11 mouse cellular contexts compared by ENCODE assay signal in genomic region chr8:122548891-122549439, GRCm38 (mm10). TPM values are rescaled to one million over a fixed set of nuclear protein-coding genes. Genes with fewer than 3 reads are reported as not detected.
DNase-seq lines count a peak whose midpoint lies in the region; ATAC-seq and TF ChIP-seq lines count a peak whose summit lies in the region.
"Had no signal": no experiment of that assay in that cellular context is flagged by ENCODE, and none has a peak within 500 bp of the region (broad histone marks: within the 10 kb centered on the region; RNA-seq: fewer than 3 reads in every experiment).

No protein-coding gene starts in this region.

- no peaks in the 10 kb centered on the region for H3K9me3 ChIP-seq in intestine, embryonic 15.5 days
- no peaks in the 10 kb centered on the region for H3K9me3 ChIP-seq in stomach, embryonic 16.5 days (replicated peaks; ENCODE audit: control insufficient read depth, low read length)

- no peaks in the 10 kb centered on the region for H3K27me3 ChIP-seq in spleen, adult 2 months (ENCODE audit: control insufficient read depth, insufficient read depth, low read length)
- no peaks in the 10 kb centered on the region for H3K27me3 ChIP-seq in intestine, embryonic 15.5 days (replicated peaks)
- H3K27me3 ChIP-seq in stomach, embryonic 16.5 days (ENCODE audit: control insufficient read depth, insufficient read depth, low read length): no peaks in the 10 kb centered on the region

- no peak overlapping the region; the same call in 1 of the 2 replicates for H3K9ac ChIP-seq in intestine, embryonic 15.5 days
- H3K9ac ChIP-seq in stomach, embryonic 16.5 days (ENCODE audit: low read length): peak overlapping the region; percentile 93; the same call in 1 of the 2 replicates

- no peak for ATAC-seq in intestine, embryonic 15.5 days
- ATAC-seq in stomach, embryonic 16.5 days (ENCODE audit: insufficient read depth, low FRiP score): no peak

- DNase-seq in gastrocnemius, adult 2 months: no peak
- DNase-seq in gastrocnemius, adult 18-20 months (ENCODE audit: low spot score): no peak
- no peak for DNase-seq in spleen, adult 2 months (ENCODE audit: low read depth in 1 of 2, low spot score in 2 of 2)
- DNase-seq in spleen, postnatal 10 days (ENCODE audit: low spot score in 2 of 2): no peak
- DNase-seq in layer of hippocampus, postnatal 25 days (ENCODE audit: extremely low spot score in 1 of 2, low spot score in 1 of 2): no peak
- no peak for DNase-seq in natural killer cell, adult 2 months (ENCODE audit: low spot score in 2 of 2)
- DNase-seq: cerebellum, postnatal 25 days; kidney, adult 11 months; thymus, postnatal 25 days had no signal

- peaks cover 39% of the 10 kb centered on the region; the same call in 1 of the 2 replicates for H3K4me1 ChIP-seq in spleen, adult 2 months (ENCODE audit: control insufficient read depth, insufficient read depth, insufficient read length)
- peaks cover 50% of the 10 kb centered on the region for H3K4me1 ChIP-seq in intestine, embryonic 15.5 days (replicated peaks)
- peaks cover 44% of the 10 kb centered on the region for H3K4me1 ChIP-seq in stomach, embryonic 16.5 days (ENCODE audit: control insufficient read depth, insufficient read depth, low read length)

- H3K4me2 ChIP-seq in intestine, embryonic 15.5 days (replicated peaks): peak overlapping the region; percentile 92
- H3K4me2 ChIP-seq in stomach, embryonic 16.5 days (ENCODE audit: low read depth, low read length): peak overlapping the region; percentile 88

- intact Hi-C loops in gastrocnemius, adult 2 months (cut with DNase I): no loop called here

- peak overlapping the region; percentile 95 for H3K4me3 ChIP-seq in gastrocnemius, adult 2 months
- H3K4me3 ChIP-seq in spleen, adult 2 months (ENCODE audit: extremely low read depth, insufficient read depth, insufficient read length): no peak overlapping the region
- peak overlapping the region; percentile 87; the same call in 1 of the 2 replicates for H3K4me3 ChIP-seq in intestine, embryonic 15.5 days (replicated peaks)
- H3K4me3 ChIP-seq in stomach, embryonic 16.5 days (replicated peaks; ENCODE audit: low read length): peak overlapping the region; percentile 80; the same call in 1 of the 2 replicates

- TF ChIP-seq CTCF in gastrocnemius, adult 2 months (IDR thresholded peaks at IDR 0.05): no peak
- TF ChIP-seq CTCF in spleen, adult 2 months (IDR thresholded peaks at IDR 0.05; ENCODE audit: extremely low read depth, insufficient read depth, insufficient read length, insufficient replicate concordance): no peak

- 73% methylated on average over 3 of the region's 3 CpGs for WGBS in spleen, adult 2 months
- 79% methylated on average over 3 of the region's 3 CpGs for WGBS in intestine, embryonic 15.5 days
- 75% methylated on average over 3 of the region's 3 CpGs for WGBS in stomach, embryonic 16.5 days

- H3K27ac ChIP-seq in gastrocnemius, adult 2 months: peak overlapping the region; percentile 80
- peak overlapping the region; percentile 80 for H3K27ac ChIP-seq in spleen, adult 2 months (ENCODE audit: insufficient read depth, low read length)
- peak overlapping the region; percentile 49; the same call in 1 of the 2 replicates for H3K27ac ChIP-seq in intestine, embryonic 15.5 days
- peak overlapping the region; percentile 48 for H3K27ac ChIP-seq in stomach, embryonic 16.5 days (ENCODE audit: low read length)

- H3K36me3 ChIP-seq in spleen, adult 2 months (ENCODE audit: control insufficient read depth, insufficient read depth, low read length): no peaks in the 10 kb centered on the region
- H3K36me3 ChIP-seq in intestine, embryonic 15.5 days: no peaks in the 10 kb centered on the region
- no peaks in the 10 kb centered on the region for H3K36me3 ChIP-seq in stomach, embryonic 16.5 days (ENCODE audit: control insufficient read depth, insufficient read depth, low read length)

- TF ChIP-seq POLR2A in spleen, adult 2 months (IDR thresholded peaks at IDR 0.05; ENCODE audit: low read depth, low read length): no peak

RNA-seq across cellular contexts. Expression of gene Piezo1, which starts 2.2 kb away (rescaled TPM):
- total RNA-seq in gastrocnemius, adult 2 months (2021): 10 to 100 TPM; 11.3 to 25.5 TPM
- 10 to 100 TPM; 11.5 to 13.2 TPM for total RNA-seq in gastrocnemius, adult 18-20 months (2021)
- polyA plus RNA-seq in spleen, adult 2 months (2012; rRNA removed): 96.7 and 117 TPM in 2 replicates
- 10.8 and 12.2 TPM in 2 replicates for polyA plus RNA-seq in intestine, embryonic 15.5 days (2015; fragmentation: Nextera tagmentation; extraction: Ambion mirVana)
- polyA plus RNA-seq in stomach, embryonic 16.5 days (2015; fragmentation: Nextera tagmentation; extraction: Ambion mirVana): 13.5 and 18.9 TPM in 2 replicates
- total RNA-seq in layer of hippocampus, postnatal 25 days (2021): 1 to 10 TPM; 3.6 to 5.7 TPM

RNA-seq across cellular contexts. Expression of gene Cdt1, which starts 18.9 kb away (rescaled TPM):
- total RNA-seq in gastrocnemius, adult 2 months (2021): 1 to 10 TPM in 1 of 2 experiments, under 1 TPM in 1; 0.78 to 1.5 TPM
- total RNA-seq in gastrocnemius, adult 18-20 months (2021): under 1 TPM; 0.30 to 0.66 TPM
- polyA plus RNA-seq in spleen, adult 2 months (2012; rRNA removed): 50.4 and 118 TPM in 2 replicates
- 40.3 and 41.8 TPM in 2 replicates for polyA plus RNA-seq in intestine, embryonic 15.5 days (2015; fragmentation: Nextera tagmentation; extraction: Ambion mirVana)
- polyA plus RNA-seq in stomach, embryonic 16.5 days (2015; fragmentation: Nextera tagmentation; extraction: Ambion mirVana): 28.4 and 28.5 TPM in 2 replicates
- 1 to 10 TPM; 1.1 to 1.6 TPM for total RNA-seq in layer of hippocampus, postnatal 25 days (2021)

RNA-seq across cellular contexts. Expression of gene Aprt, which starts 27.7 kb away (rescaled TPM):
- 10 to 100 TPM; 40.5 to 44.8 TPM for total RNA-seq in gastrocnemius, adult 2 months (2021)
- 10 to 100 TPM; 39.6 to 40.1 TPM for total RNA-seq in gastrocnemius, adult 18-20 months (2021)
- 86.7 and 106 TPM in 2 replicates for polyA plus RNA-seq in spleen, adult 2 months (2012; rRNA removed)
- 545 and 612 TPM in 2 replicates for polyA plus RNA-seq in intestine, embryonic 15.5 days (2015; fragmentation: Nextera tagmentation; extraction: Ambion mirVana)
- polyA plus RNA-seq in stomach, embryonic 16.5 days (2015; fragmentation: Nextera tagmentation; extraction: Ambion mirVana): 335 and 345 TPM in 2 replicates
- total RNA-seq in layer of hippocampus, postnatal 25 days (2021): 10 to 100 TPM; 62.5 to 69.6 TPM
